Mouse (Mus musculus) liver, postnatal 0 days (tissue): ENCODE measurements at regions not wholly inside any gene's neighbourhood (a gene's known extent, or its start where the extent isn't known, plus 50 kb on each side); places are given as distances from the start of the nearest gene placed in this dataset.

Experiments
- CTCF ChIP-seq: sonication (generic); IDR thresholded peaks from 2 replicates; pipeline ENCODE4 v1.5.1; 2016; ENCODE audit warnings: antibody characterized with exemption, low read depth
- EP300 ChIP-seq: IDR thresholded peaks from 2 replicates; pipeline ENCODE4 v1.6.1; 2016; ENCODE audit warnings: antibody characterized with exemption, low read depth, mild to moderate bottlenecking

GRCm38 (mm10) chr3:83609095-83609770 is 156.9 kb upstream of the Sfrp2 start:
- TF ChIP-seq CTCF (no peak), EP300 (no peak)
